Mouse (Mus musculus) heart, adult 9 months (tissue): Measurements from ENCODE around the gene Hmg20b.
A peak's percentile ranks its signal among the peaks of the same experiment; 100 is the strongest.

Experiments used
- DNase-seq, 2 experiments: peaks; one replicate each; pipeline ENCODE4 v3.0.0; 2022; ENCODE audit warnings: low spot score in 2 of 2

Hmg20b gene

GRCm38 (mm10) chr10:81326858-81327257 is 23.4 kb downstream of the Hmg20b start:
- DNase-seq, result peak; percentile 68 to 79

- DNase-seq, result no peak
These were observed 24.5 kb downstream of the Hmg20b start for GRCm38 (mm10) chr10:81325781-81326180.

GRCm38 (mm10) chr10:81325176-81325575 is 25.1 kb downstream of the Hmg20b start:
- DNase-seq, result no peak

GRCm38 (mm10) chr10:81323791-81324530 is 26.3 kb downstream of the Hmg20b start:
- no peak for DNase-seq

GRCm38 (mm10) chr10:81323141-81323775 is 27.0 kb downstream of the Hmg20b start:
- DNase-seq, result no peak

GRCm38 (mm10) chr10:81322444-81322843 is 27.8 kb downstream of the Hmg20b start:
- DNase-seq, result no peak

GRCm38 (mm10) chr10:81321436-81321835 is 28.8 kb downstream of the Hmg20b start:
- no peak for DNase-seq

- DNase-seq, result peak; percentile 100
These were observed 29.5 kb downstream of the Hmg20b start, which contains the start of gene Cactin for GRCm38 (mm10) chr10:81320550-81321347. Cactin (plus strand) TSS chr10:81321103.

- DNase-seq, result no peak
These were observed 30.3 kb downstream of the Hmg20b start for GRCm38 (mm10) chr10:81319741-81320549.

GRCm38 (mm10) chr10:81319330-81319699 is 31.0 kb downstream of the Hmg20b start:
- DNase-seq, result no peak

- no peak for DNase-seq
These were observed 31.5 kb downstream of the Hmg20b start for GRCm38 (mm10) chr10:81318589-81319329.

GRCm38 (mm10) chr10:81317273-81317672 is 33.0 kb downstream of the Hmg20b start:
- DNase-seq, result no peak

GRCm38 (mm10) chr10:81316338-81317060 is 33.8 kb downstream of the Hmg20b start:
- no peak for DNase-seq

- DNase-seq, result no peak
These were observed 34.7 kb downstream of the Hmg20b start for GRCm38 (mm10) chr10:81315587-81315986.

GRCm38 (mm10) chr10:81314201-81314600 is 36.1 kb downstream of the Hmg20b start:
- no peak for DNase-seq

GRCm38 (mm10) chr10:81313581-81313980 is 36.7 kb downstream of the Hmg20b start:
- no peak for DNase-seq

GRCm38 (mm10) chr10:81309571-81309970 is 40.7 kb downstream of the Hmg20b start:
- no peak for DNase-seq

GRCm38 (mm10) chr10:81306837-81307682 is 43.2 kb downstream of the Hmg20b start:
- no peak for DNase-seq

GRCm38 (mm10) chr10:81306173-81306668 is 44.1 kb downstream of the Hmg20b start:
- no peak for DNase-seq
